ENCODE assay signal across 14 mouse cellular contexts in the genomic region with DNA sequence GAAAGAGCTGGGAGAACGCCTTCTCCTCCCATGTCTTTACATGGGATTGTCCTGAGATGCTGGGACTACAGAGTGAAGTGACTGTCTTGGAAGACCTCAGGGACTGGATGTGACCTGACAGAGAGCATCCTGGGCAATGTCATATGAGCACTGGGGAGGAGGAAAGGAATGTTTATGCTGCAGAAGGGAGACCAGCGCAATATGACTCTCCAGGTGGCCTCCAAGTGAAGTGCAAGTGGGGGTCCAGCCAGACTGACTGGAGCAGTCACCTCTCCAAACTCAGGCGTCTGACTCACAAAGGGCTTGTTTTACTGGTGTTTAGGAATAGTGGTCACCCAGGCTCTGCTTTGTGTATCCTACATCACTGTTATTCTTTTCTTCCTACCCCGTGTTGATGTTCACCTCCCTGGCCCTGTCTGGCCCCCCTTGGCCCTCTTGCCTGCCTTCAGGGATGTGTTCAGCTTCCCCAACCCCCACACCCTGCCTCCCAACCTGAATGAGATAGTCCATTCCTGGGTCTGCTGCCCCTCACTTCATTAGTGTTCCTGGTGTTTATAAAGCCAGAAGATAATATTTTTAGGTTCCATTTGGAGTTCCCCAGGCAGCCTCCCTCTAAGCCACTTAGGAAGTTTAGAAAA.
"Had no signal": no experiment of that assay in that cellular context is flagged by ENCODE, and none has a peak within 500 bp of the region (broad histone marks: within the 10 kb centered on the region; RNA-seq: fewer than 3 reads in every experiment).

No protein-coding gene starts in this region.

- H3K4me3 ChIP-seq: limb, embryonic 15.5 days; liver, embryonic 12.5 days; lung, embryonic 15.5 days; megakaryocyte, embryonic 14.5 days; midbrain, embryonic 15.5 days; neural tube, embryonic 12.5 days had no signal

- H3K36me3 ChIP-seq: limb, embryonic 15.5 days; liver, embryonic 12.5 days; lung, embryonic 15.5 days; midbrain, embryonic 15.5 days; neural tube, embryonic 12.5 days had no signal

- H3K9me3 ChIP-seq: limb, embryonic 15.5 days; liver, embryonic 12.5 days; lung, embryonic 15.5 days; megakaryocyte, embryonic 14.5 days; midbrain, embryonic 15.5 days; neural tube, embryonic 12.5 days had no signal

- H3K27ac ChIP-seq: kidney, postnatal 0 days; limb, embryonic 15.5 days; liver, embryonic 12.5 days; lung, embryonic 15.5 days; midbrain, embryonic 15.5 days; neural tube, embryonic 12.5 days had no signal

- H3K4me2 ChIP-seq: limb, embryonic 15.5 days; liver, embryonic 12.5 days; lung, embryonic 15.5 days; midbrain, embryonic 11.5 days; midbrain, embryonic 15.5 days; neural tube, embryonic 12.5 days had no signal

- DNase-seq: kidney, adult 8-10 months; kidney, postnatal 36 days; layer of hippocampus, adult 9-11 months; layer of hippocampus, postnatal 36 days; lung, postnatal 36 days; thymus, postnatal 4 days had no signal

- ATAC-seq: liver, embryonic 12.5 days; midbrain, embryonic 15.5 days had no signal

- H3K9ac ChIP-seq: limb, embryonic 15.5 days; liver, embryonic 12.5 days; lung, embryonic 15.5 days; midbrain, embryonic 15.5 days; neural tube, embryonic 12.5 days had no signal

- H3K27me3 ChIP-seq: limb, embryonic 15.5 days; lung, embryonic 15.5 days had no signal
